Mouse (Mus musculus) testis, postnatal 10 days (tissue): ENCODE results near the gene Gm9268.
"Not testable (repeated sequence)": the region's sequence is repeated elsewhere in the genome, so short reads cannot be mapped to it uniquely, and the experiment has no call there.

Experiments used
- DNase-seq: peaks from one replicate; pipeline ENCODE4 v3.0.0; 2021; ENCODE audit warnings: low spot score

Gm9268 gene

DNA sequence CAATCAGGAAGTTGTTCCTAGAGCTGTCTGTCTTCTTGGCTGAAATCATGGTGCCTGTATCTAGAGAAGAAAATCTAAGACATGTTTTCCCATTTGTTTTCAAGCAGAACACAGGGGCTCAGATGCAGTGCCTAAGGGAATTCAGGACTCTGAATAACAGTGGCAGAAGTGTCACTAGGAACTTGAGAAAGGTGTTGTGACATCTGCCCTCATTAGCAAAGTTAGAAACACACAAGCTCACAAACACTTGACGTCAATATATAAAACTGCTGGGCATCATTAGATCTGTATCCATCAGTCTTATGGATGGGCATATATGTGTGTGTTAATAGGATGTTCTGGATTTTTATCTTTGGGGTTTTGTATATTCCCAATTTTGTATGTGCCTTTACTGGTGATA is at the start of gene Gm9268:
Gene Gm9268, plus strand, starts transcription at position 301 of the 400 bp plus-strand sequence.
- not testable (repeated sequence) for DNase-seq

DNA sequence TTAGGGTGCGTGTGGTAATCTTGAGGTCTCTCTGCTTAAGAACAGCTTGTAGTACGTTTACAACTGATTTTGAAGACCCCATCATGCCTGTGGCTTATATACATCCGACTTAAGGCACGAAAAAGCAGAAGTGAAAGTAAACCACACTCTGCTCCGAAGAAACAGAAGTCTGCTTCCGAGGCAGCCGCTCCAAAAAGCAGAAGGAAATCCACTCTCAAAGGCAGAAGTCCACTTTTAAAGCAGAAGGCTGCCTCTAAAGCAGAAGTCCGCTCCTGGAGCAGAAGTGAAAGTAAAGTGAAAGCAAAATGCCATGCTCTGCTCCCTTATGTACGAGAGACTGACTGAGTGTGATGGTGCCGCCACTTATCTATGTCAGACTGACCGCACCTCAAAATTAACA is 38.5 kb upstream of the Gm9268 start:
- no peak for DNase-seq

DNA sequence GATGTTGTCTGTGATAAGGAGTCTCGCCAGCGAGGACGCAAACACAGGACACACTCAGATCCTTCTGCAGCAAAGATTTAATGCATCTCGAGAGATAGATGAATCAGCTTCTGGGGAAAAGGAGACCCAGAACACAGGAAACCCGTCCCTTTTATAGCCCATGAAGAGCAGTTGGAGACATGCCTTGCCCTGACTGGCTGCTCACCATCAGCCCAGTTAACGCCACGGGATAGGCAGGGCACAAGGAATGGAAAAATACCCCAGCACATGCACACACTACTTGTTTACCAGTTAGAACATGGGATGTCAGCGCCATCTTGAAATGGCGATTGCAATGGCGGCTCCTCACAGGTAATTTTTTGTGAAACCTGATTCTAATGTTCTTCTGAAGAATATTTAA is 37.8 kb upstream of the Gm9268 start:
- DNase-seq: no peak

DNA sequence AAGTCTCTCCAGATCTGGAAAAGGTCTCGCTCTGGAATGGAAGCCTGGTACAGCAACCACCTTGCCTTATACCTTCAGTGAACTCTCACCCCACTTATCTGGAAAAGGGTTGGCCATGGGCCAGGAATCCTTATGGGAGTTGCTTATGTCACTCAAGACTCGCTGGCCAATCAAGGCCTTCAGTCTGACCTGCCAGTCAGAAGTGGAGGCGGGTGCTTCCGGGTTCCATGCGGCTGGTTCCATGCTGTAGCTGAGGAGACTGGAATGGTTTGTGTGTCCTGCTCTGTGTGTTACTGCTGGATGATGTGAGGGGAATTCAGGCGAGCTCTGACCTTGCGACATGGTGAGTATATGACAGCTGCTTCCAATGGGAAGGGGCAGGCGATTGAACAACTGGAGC is 59.3 kb downstream of the Gm9268 start:
- peak; percentile 43 for DNase-seq
